Mouse (Mus musculus): ENCODE results near the gene Usp39. TPM values are rescaled to one million over a fixed set of nuclear protein-coding genes. Genes with fewer than 3 reads are reported as not detected.

The Usp39 gene
- polyA plus RNA-seq, 1 experiment from 2014 or later, result 20.1 TPM

DNA sequence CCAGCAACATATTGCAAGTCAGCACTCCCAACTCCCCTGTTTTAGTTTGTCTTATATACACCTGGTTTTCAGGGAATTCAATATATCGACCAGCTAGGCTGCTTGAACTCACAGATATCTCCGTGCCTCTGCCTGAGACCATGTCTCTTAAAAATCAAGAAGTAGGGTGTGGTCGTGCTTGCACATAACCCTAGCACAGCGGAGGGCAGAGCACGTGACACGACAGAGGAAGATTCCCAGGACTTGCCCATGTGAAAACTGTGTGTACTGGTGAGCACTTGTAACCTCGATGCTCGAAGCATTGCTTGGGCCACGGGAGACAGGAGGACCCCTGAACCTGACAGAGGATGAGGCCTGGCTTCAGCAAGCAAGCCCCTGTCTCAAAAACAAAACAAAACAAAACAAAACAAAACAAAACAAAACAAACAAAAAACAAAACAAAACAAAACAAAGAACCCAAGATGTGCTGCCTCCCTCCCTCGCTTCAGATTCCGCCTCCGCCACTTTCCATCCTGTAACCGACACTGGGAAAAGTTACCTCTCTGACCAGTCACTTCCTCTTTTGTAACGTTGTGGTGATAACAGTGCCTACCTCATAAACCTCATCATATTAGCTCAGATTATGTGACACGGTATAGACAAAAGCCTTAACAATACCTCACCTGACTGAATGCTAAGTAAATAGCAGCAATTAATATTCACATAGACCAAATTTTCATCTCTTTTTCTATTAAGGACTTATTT is 30.0 kb upstream of the Usp39 start:
- H3K9ac ChIP-seq (ENCODE audit: low read length), result no peak overlapping the region
- ATAC-seq (ENCODE audit: low FRiP score, low TSS enrichment) (no peak), DNase-seq (ENCODE audit: low spot score) (no peak)
- H3K36me3 ChIP-seq (ENCODE audit: control insufficient read depth, insufficient read depth, low read length), result no peaks in the 10 kb centered on the region
- H3K27ac ChIP-seq (replicated peaks), result no peak overlapping the region
- H3K4me2 ChIP-seq (replicated peaks; ENCODE audit: low read depth), result no peak overlapping the region
- H3K27me3 ChIP-seq (ENCODE audit: control insufficient read depth, insufficient read depth, low read length), result no peaks in the 10 kb centered on the region
- TF ChIP-seq CTCF (IDR thresholded peaks at IDR 0.05; ENCODE audit: low read depth), result no peak
- peaks cover 6% of the 10 kb centered on the region; the same call in 1 of the 2 replicates for H3K4me1 ChIP-seq (replicated peaks; ENCODE audit: control insufficient read depth, insufficient read depth)
- WGBS, result 63% methylated on average over 15 of the region's 15 CpGs
- no peak overlapping the region for H3K4me3 ChIP-seq (ENCODE audit: low read depth, low read length)
- H3K9me3 ChIP-seq (ENCODE audit: control insufficient read depth, low read length), result no peaks in the 10 kb centered on the region

DNA sequence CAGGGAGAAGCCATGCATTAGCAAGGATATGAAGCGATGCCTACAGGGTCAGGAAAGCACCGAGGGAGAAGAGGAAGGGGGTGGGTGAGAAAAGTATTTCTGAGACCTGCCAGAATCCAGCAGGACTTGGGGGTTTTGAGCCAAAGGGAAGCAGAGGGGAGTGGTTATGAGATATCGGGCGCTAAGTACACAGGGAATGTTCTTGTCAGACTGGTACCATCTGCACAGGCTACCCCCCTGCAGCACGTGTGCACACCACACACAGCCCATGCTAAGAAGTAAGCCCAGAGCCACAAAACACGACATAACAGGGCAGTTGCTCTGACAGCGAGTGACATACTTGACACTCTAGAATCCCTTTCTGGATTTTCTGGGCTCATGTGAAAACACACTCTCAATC is 29.2 kb upstream of the Usp39 start:
- H3K4me3 ChIP-seq (ENCODE audit: low read depth, low read length), result no peak overlapping the region
- H3K27me3 ChIP-seq (ENCODE audit: control insufficient read depth, insufficient read depth, low read length), result no peaks in the 10 kb centered on the region
- WGBS, result 44% methylated on average over 7 of the region's 7 CpGs
- ATAC-seq (ENCODE audit: low FRiP score, low TSS enrichment), result no peak
- H3K9me3 ChIP-seq (ENCODE audit: control insufficient read depth, low read length), result no peaks in the 10 kb centered on the region
- no peak for TF ChIP-seq CTCF (IDR thresholded peaks at IDR 0.05; ENCODE audit: low read depth)
- no peak for TF ChIP-seq EP300 (optimal IDR thresholded peaks at IDR 0.05)
- no peak overlapping the region for H3K4me2 ChIP-seq (replicated peaks; ENCODE audit: low read depth)
- DNase-seq (ENCODE audit: low spot score), result no peak
- no peak overlapping the region for H3K9ac ChIP-seq (ENCODE audit: low read length)
- H3K4me1 ChIP-seq (replicated peaks; ENCODE audit: control insufficient read depth, insufficient read depth), result peaks cover 6% of the 10 kb centered on the region; the same call in 1 of the 2 replicates
- H3K27ac ChIP-seq (replicated peaks), result 0 out of 2 replicates have a peak overlapping the region, but pooled peaks have one; percentile 13
- no peaks in the 10 kb centered on the region for H3K36me3 ChIP-seq (ENCODE audit: control insufficient read depth, insufficient read depth, low read length)

DNA sequence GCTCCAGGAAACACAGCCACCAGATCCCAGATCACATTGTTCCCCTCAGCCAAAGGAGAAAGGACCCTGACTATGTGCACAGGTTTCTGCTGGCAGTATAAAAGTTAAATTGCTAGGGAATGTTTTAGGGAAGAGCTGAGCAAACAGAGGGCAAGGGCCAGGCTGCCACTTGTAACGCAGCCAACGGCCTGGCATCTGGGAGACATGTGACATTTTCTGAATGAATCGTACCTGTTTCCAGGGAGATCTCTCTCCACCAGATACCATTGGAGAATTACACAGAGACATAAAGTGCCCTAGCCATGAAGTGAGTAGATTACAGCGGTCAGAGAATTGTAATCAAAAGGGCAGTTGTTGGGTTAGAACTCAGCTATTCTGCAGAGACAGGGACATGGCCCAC is 28.2 kb upstream of the Usp39 start:
- Histone ChIP-seq H3K4me2 (replicated peaks; ENCODE audit: low read depth) (no peak overlapping the region), H3K27ac (replicated peaks) (no peak overlapping the region), H3K9ac (ENCODE audit: low read length) (no peak overlapping the region), H3K4me1 (replicated peaks; ENCODE audit: control insufficient read depth, insufficient read depth) (peaks cover 6% of the 10 kb centered on the region; the same call in 1 of the 2 replicates), H3K27me3 (ENCODE audit: control insufficient read depth, insufficient read depth, low read length) (no peaks in the 10 kb centered on the region), H3K36me3 (ENCODE audit: control insufficient read depth, insufficient read depth, low read length) (no peaks in the 10 kb centered on the region), H3K4me3 (ENCODE audit: low read depth, low read length) (no peak overlapping the region), H3K9me3 (ENCODE audit: control insufficient read depth, low read length) (no peaks in the 10 kb centered on the region)
- DNase-seq (ENCODE audit: low spot score) (no peak), ATAC-seq (ENCODE audit: low FRiP score, low TSS enrichment) (no peak)
- WGBS, result 59% methylated on average over 4 of the region's 4 CpGs
- TF ChIP-seq EP300 (optimal IDR thresholded peaks at IDR 0.05) (no peak), CTCF (IDR thresholded peaks at IDR 0.05; ENCODE audit: low read depth) (no peak)

DNA sequence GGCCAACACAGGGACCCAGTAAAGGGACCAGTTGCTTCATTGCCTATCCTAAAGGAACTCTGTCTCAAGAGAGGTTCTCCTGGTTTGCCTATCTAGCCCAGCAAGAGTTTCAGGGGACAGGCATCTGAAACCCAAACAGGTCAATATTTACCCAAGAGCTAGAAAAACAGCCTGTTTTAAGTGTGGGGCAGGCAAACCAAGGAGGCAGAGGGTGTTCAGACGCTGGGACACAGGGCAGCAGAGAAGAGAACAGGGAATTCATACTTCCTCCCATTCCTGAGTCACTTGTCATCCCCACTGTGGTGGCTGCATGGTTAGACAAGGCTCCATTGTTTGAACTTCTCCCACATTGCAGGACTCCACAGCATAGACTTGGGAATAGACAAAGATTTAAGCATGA is 26.6 kb upstream of the Usp39 start:
- H3K36me3 ChIP-seq (ENCODE audit: control insufficient read depth, insufficient read depth, low read length), result no peaks in the 10 kb centered on the region
- H3K4me3 ChIP-seq (ENCODE audit: low read depth, low read length), result no peak overlapping the region
- peak; percentile 8; the same call in 1 of the 2 replicates for ATAC-seq (ENCODE audit: low FRiP score, low TSS enrichment)
- H3K4me1 ChIP-seq (replicated peaks; ENCODE audit: control insufficient read depth, insufficient read depth), result peaks cover 6% of the 10 kb centered on the region; the same call in 1 of the 2 replicates
- 14% methylated on average over 1 of the region's 1 CpGs for WGBS
- H3K9ac ChIP-seq (ENCODE audit: low read length), result no peak overlapping the region
- TF ChIP-seq CTCF (IDR thresholded peaks at IDR 0.05; ENCODE audit: low read depth), result no peak
- no peak for TF ChIP-seq EP300 (optimal IDR thresholded peaks at IDR 0.05)
- no peaks in the 10 kb centered on the region for H3K9me3 ChIP-seq (ENCODE audit: control insufficient read depth, low read length)
- no peak overlapping the region for H3K4me2 ChIP-seq (replicated peaks; ENCODE audit: low read depth)
- DNase-seq (ENCODE audit: low spot score), result no peak
- H3K27me3 ChIP-seq (ENCODE audit: control insufficient read depth, insufficient read depth, low read length), result no peaks in the 10 kb centered on the region
- peak overlapping the region; percentile 76 for H3K27ac ChIP-seq (replicated peaks)

DNA sequence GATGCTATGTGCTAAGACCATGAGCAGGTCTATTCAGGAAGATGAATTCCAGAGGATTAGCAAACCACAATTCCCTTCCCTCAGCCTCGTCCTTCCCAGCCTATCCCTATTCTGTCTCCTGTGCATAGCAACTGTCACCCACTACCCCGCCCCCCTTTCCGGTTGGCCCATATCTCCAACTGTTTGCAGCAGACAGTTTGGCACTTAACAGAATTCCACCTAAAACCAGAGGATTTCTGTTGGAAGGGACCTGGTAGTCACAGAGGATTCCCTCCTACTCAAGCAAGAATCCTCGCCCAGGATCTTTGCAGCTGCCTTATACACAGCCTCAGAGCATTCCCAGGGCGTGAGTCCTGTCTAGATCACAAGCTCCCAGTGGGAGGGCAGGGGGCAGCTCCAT is 26.2 kb upstream of the Usp39 start:
- DNase-seq (ENCODE audit: low spot score), result no peak
- no peak for TF ChIP-seq CTCF (IDR thresholded peaks at IDR 0.05; ENCODE audit: low read depth)
- no peak for TF ChIP-seq EP300 (optimal IDR thresholded peaks at IDR 0.05)
- no peak overlapping the region for H3K4me2 ChIP-seq (replicated peaks; ENCODE audit: low read depth)
- no peaks in the 10 kb centered on the region for H3K36me3 ChIP-seq (ENCODE audit: control insufficient read depth, insufficient read depth, low read length)
- no peak overlapping the region for H3K9ac ChIP-seq (ENCODE audit: low read length)
- H3K4me1 ChIP-seq (replicated peaks; ENCODE audit: control insufficient read depth, insufficient read depth), result peaks cover 6% of the 10 kb centered on the region; the same call in 1 of the 2 replicates
- WGBS, result 26% methylated on average over 5 of the region's 5 CpGs
- H3K27ac ChIP-seq (replicated peaks), result peak overlapping the region; percentile 76
- no peaks in the 10 kb centered on the region for H3K9me3 ChIP-seq (ENCODE audit: control insufficient read depth, low read length)
- ATAC-seq (ENCODE audit: low FRiP score, low TSS enrichment), result peak; percentile 41; the same call in 1 of the 2 replicates
- no peak overlapping the region for H3K4me3 ChIP-seq (ENCODE audit: low read depth, low read length)
- H3K27me3 ChIP-seq (ENCODE audit: control insufficient read depth, insufficient read depth, low read length), result no peaks in the 10 kb centered on the region

DNA sequence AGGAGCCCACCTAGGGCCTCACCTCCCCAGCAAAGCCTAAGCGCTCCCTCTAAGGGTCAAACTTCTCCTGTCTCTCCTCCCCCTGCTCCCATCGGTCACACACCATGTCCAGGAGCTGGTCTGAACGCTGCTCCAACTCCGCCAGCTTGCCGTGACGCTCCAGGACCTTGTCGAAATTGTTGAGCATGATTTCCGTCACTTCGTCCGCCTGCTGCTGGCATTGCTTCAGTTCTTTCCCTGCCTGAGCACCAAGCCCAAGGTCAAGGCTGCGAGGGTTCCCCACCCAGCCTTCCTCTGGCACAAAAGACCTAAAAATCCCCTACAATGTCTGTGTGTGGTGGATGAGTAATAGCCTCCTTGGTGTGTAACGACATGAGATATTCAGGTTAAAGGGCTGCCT is 25.1 kb upstream of the Usp39 start:
- Histone ChIP-seq H3K27ac (replicated peaks) (peak overlapping the region; percentile 76), H3K9me3 (ENCODE audit: control insufficient read depth, low read length) (no peaks in the 10 kb centered on the region), H3K36me3 (ENCODE audit: control insufficient read depth, insufficient read depth, low read length) (no peaks in the 10 kb centered on the region), H3K27me3 (ENCODE audit: control insufficient read depth, insufficient read depth, low read length) (no peaks in the 10 kb centered on the region), H3K4me3 (ENCODE audit: low read depth, low read length) (no peak overlapping the region), H3K9ac (ENCODE audit: low read length) (no peak overlapping the region), H3K4me2 (replicated peaks; ENCODE audit: low read depth) (no peak overlapping the region), H3K4me1 (replicated peaks; ENCODE audit: control insufficient read depth, insufficient read depth) (peaks cover 6% of the 10 kb centered on the region; the same call in 1 of the 2 replicates)
- 54% methylated on average over 12 of the region's 12 CpGs for WGBS
- DNase-seq (ENCODE audit: low spot score) (no peak), ATAC-seq (ENCODE audit: low FRiP score, low TSS enrichment) (peak; percentile 31)
- TF ChIP-seq CTCF (IDR thresholded peaks at IDR 0.05; ENCODE audit: low read depth) (no peak), EP300 (optimal IDR thresholded peaks at IDR 0.05) (no peak)

Measured in stomach, postnatal 0 days (tissue).